Mouse (Mus musculus): ENCODE results near the gene Rflnb.
"Not testable (repeated sequence)": the region's sequence is repeated elsewhere in the genome, so short reads cannot be mapped to it uniquely, and the experiment has no call there.

Gene Rflnb

GRCm38 (mm10) chr11:76039271-76040053, 11.9 kb upstream of the Rflnb start:
- peak; percentile 77; the same call in 1 of the 2 replicates for ATAC-seq (ENCODE audit: insufficient number of reproducible peaks, low FRiP score, low TSS enrichment)

DNA sequence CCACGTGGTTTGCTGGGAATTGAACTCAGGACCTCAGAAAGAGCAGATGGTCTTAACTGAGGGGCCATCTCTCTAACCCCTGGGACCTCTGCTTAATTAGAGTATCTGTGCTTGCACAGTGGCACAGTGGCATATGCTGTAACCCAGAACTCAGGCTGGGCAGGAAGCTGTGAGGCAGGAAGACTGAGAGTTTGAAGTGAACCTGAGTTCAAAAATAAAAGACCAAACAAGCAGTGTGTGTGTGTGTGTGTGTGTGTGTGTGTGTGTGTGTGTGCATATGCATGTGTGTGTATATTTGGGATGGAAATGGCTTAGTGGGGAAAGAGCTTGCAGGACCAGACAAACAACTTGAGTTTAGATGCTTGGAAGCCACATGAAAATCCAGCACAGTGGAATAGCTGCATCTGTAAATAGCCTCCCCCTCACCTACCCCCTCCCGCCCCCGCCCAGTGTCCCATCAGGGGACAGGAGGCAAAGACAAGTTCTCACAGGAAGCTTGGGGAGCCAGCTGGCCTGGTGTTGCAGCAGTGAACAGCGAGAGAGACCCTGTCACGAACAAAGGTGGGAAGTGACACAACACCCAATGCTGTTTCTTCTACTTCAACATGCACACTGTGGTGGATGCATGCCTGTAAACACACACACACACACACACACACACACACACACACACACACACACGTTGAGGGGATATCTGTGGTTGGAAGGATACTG, 10.2 kb upstream of the Rflnb start:
- no peak for ATAC-seq (ENCODE audit: insufficient number of reproducible peaks, low FRiP score, low TSS enrichment)

GRCm38 (mm10) chr11:76035182-76035581, 7.6 kb upstream of the Rflnb start:
- 0 out of 2 replicates have a peak, but pooled peaks have one; percentile 26 for ATAC-seq (ENCODE audit: insufficient number of reproducible peaks, low FRiP score, low TSS enrichment)

GRCm38 (mm10) chr11:76033836-76034235, 6.3 kb upstream of the Rflnb start:
- ATAC-seq (ENCODE audit: insufficient number of reproducible peaks, low FRiP score, low TSS enrichment) = no peak

DNA sequence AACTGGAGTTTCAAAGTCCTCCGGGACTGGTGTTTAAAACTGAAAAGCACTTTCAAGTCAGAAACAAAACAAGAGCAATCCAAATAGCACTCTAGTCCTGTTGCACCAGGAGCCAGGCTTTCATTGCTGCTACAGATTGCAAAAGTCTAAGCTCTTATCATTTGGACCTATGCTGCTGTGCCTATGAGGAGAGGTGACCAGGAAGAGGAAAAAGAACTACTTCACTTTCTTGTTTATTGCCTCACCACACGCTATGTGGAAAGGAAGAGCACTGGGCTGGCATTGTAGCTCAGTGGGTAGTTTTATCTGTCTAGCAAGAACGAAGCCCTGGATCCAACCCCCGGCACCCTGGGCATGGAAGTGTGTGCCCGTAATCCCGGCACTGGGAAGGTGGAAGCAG, 5.8 kb upstream of the Rflnb start:
- no peak for ATAC-seq (ENCODE audit: insufficient number of reproducible peaks, low FRiP score, low TSS enrichment)

DNA sequence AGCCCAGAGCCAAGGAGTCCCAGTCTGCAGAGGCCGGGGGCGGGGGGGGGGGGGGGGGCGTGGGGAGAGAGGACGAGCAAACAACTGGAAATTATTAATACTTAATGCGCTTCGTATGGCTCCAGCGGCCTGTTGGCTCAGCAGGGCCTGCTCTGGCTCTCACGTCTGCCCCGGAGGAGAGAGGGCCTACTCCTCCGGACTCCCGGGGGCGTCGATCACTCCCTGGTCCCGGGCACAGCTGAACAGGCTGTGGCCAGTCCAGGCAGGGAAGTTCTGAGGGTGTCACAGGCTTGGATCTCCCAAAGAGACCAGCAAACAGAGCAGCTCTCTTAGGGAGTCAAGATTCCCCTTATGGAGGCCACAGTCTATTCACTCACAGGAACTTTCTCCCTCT, 487 bp upstream of the Rflnb start:
- peak; percentile 11; the same call in 1 of the 2 replicates for ATAC-seq (ENCODE audit: insufficient number of reproducible peaks, low FRiP score, low TSS enrichment)

DNA sequence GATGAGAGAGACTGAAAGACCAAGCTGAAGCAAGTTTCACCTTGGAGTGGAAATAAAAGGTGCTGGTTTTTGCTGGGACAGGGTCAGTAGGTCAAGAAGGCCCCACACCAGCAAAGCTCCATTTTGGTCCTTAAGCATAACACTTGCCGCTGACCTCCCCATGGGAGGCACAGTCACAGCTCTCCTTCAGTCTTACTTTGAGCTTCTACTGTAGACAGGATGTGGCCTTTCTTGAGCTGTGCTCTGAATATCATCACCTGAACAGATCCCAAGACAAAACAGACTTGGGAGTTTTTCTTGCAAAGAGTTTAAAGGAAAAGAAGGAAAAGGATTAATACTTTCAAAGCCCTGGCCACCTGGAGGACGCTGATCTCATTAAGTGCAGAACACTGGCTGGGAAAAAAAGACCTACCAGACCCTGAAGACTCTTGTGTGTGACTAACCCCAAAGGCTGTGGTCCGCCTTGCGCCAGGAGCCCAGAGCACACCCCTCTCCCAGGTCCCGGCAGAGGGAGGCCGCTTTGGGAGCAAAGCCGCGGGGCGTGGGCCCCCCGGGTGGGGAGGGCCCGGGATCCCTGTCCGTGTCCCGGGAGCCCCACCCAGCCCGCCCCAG, 949 bp downstream of the Rflnb start:
- ATAC-seq (ENCODE audit: insufficient number of reproducible peaks, low FRiP score, low TSS enrichment) = no peak

DNA sequence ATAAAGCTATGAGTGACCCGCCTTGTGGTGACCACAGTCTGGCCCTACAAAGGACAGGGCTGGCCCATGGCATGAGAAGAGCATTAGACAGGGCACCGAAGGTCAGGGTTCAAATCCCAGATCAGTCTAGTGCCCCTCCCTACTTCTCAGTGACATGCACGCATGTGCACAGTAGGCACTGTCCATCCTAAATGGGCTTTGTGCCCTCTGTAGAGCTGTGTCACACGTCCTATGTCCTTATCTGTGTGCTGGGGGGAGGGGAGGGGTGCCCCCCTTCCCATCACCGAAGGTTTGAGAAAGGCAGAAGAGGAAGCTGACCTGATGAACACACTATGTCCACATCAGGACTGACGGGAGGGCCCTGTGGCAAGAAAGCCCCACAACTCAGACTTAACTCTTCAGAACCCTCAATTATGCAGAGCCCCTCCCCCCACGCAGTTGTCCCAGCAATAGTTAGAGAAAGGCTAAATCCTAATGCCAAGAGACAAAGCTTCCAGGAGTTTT, 2.5 kb downstream of the Rflnb start:
- ATAC-seq (ENCODE audit: insufficient number of reproducible peaks, low FRiP score, low TSS enrichment) = no peak

DNA sequence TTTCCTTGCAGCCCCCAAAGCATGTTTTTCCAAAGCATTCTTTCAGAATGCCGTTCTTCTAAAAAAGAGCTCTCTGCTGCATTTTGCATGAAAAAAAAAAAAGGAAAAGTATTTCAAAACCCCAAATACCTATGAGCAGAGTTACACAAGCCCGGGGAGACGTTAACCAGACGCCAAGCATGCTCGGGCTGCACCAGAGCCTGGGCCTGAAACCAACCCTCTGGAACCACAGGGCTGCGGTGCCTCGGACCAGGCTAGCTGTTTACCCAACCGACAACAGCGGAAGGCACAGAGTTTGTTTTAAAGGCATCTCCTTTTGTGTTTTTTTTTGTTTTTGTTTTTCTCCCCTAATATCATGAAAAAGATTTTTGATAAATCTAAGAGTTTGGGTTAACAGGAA, 6.7 kb downstream of the Rflnb start:
- ATAC-seq (ENCODE audit: insufficient number of reproducible peaks, low FRiP score, low TSS enrichment) = no peak

DNA sequence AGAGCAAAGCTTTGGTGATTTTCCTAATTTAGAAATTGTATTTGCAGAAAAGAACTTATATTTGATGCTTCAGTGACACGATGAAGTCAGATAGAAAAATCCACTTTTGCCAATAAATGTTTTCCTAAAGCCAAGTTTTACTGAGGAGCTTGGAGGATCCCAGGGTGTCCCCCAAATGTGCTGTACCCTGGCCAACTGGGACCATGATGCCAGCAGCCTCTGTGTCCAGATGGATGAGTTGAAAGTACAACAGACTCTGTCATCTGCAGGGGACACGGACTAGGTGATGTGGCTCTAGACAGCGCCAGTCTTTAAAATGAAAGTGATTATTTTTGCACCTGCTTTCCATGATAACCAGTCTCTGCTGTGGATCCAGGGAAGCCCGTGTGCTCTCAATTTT, 7.7 kb downstream of the Rflnb start:
- no peak for ATAC-seq (ENCODE audit: insufficient number of reproducible peaks, low FRiP score, low TSS enrichment)

DNA sequence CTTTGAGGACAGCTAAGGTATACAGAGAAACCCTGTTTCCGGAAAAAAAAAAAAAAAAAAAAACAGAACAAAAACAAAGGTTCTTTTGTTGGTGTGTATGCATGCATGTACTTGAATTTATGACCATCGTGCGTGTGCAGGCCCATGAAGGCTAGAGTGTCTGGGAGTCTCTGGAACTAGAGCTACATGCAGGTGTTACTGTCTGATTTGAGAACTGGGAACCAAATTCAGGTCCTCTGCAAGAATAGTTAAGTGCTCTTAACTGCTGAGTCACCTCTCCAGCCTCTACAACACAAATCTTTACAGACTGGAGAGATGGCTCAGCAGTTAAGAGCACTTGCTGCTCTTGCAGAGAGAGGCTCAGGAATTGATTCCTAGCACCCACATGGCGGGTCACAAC, 11.8 kb downstream of the Rflnb start:
- ATAC-seq (ENCODE audit: insufficient number of reproducible peaks, low FRiP score, low TSS enrichment) = no peak

DNA sequence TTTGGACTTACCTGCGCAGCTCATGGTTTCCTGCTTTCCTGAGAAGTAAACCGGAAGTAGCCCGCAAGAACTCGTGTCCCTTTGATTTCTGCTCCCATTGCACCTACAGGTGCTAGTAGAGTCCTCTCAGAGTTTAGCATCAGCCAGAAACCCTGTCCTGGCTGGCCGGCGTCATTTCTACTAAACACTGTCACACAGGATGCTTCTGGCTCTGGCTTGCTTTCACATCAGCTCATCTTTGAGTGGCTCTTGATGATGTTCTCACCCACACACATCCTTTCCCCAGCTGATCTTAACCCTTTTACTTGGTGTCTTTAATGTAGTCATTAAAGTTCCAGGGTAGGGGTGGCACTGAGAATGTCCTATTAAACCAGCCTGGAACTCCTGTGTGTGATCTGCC, 12.3 kb downstream of the Rflnb start:
- ATAC-seq (ENCODE audit: insufficient number of reproducible peaks, low FRiP score, low TSS enrichment) = no peak

- no peak for ATAC-seq (ENCODE audit: insufficient number of reproducible peaks, low FRiP score, low TSS enrichment)
Measured at GRCm38 (mm10) chr11:76010838-76011624, 16.6 kb downstream of the Rflnb start.

- ATAC-seq (ENCODE audit: insufficient number of reproducible peaks, low FRiP score, low TSS enrichment) = no peak
Measured at GRCm38 (mm10) chr11:76009101-76009500, 18.5 kb downstream of the Rflnb start.

GRCm38 (mm10) chr11:76008162-76008561, 19.4 kb downstream of the Rflnb start:
- no peak for ATAC-seq (ENCODE audit: insufficient number of reproducible peaks, low FRiP score, low TSS enrichment)

GRCm38 (mm10) chr11:76004276-76004675, 23.3 kb downstream of the Rflnb start:
- not testable (repeated sequence) for ATAC-seq (ENCODE audit: insufficient number of reproducible peaks, low FRiP score, low TSS enrichment)

GRCm38 (mm10) chr11:76001237-76001878, 26.2 kb downstream of the Rflnb start:
- no peak for ATAC-seq (ENCODE audit: insufficient number of reproducible peaks, low FRiP score, low TSS enrichment)

DNA sequence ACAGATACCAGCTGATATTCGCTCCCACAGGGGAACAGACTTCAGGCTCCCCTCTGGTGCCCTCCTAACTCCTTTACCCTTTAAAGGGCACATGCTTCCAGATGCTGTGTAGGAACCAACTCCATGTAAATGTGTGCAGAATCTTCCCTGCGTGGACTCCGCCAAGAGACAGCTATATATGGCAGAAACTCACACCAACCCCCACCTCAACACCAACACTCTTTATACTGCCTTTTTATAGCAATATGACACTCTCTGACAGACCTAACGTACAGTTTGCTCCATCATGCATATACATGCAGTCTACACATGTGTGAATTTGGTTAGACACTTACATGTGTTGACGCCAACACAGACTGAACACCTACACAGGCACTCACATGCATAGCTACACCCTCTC, 26.9 kb downstream of the Rflnb start:
- ATAC-seq (ENCODE audit: insufficient number of reproducible peaks, low FRiP score, low TSS enrichment) = no peak

DNA sequence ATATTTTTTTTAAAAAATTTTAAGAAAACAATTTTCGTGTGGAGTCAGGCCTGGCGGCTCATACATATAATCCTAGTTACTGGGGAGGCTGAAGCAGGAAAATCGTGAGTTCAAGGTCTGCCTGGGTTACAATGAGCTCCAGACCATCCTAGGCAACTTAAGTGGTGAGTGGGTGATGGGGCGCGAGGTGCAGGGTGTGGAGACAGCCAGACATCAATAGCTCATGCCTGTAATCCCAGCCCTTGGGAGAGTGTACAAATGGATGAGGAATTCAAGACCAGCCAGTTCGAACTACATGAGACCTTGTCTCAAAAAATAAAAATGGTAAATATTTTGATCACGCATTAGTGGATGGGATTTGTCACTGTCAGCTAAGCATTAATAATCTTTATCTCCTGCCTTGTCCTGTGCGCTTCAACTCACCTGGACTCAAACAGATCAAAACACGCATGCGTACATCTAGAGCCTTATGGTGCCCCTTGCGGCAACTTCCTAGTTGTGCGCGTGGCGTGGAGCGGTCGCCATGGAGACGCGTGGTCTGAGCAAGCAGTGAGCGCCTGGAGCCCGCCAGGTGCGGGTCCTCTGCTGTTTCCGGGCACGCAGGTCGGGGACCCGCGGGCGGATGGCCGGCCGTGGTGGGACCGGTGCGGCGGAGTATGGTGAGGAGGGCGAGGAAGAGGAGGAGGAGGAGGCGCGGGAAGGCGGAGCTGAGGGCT, 28.0 kb downstream of the Rflnb start, which contains the start of gene 1700016K19Rik:
Gene 1700016K19Rik (plus strand): TSS at position 473 of the 716 bp plus-strand sequence.
- ATAC-seq (ENCODE audit: insufficient number of reproducible peaks, low FRiP score, low TSS enrichment) = peak; percentile 75; the same call in 1 of the 2 replicates

Measured in cerebellum, adult (tissue).